Mouse (Mus musculus) forebrain, embryonic 10.5 days (tissue): ENCODE data around the gene Nop56. TPM values are rescaled to one million over a fixed set of nuclear protein-coding genes. Genes with fewer than 3 reads are reported as not detected.
A peak's percentile ranks its signal among the peaks of the same experiment; 100 is the strongest.

Experiments
- DNase-seq: peaks from one replicate; pipeline ENCODE4 v3.0.0-alpha.2; 2017; ENCODE audit warnings: low spot score; ENCODE audit errors: extremely low spot score
- H3K27ac ChIP-seq: fragments of 300-500 bp; sonication (generic); 2 replicates; pipeline ENCODE4 v1.5.1; 2016; ENCODE audit warnings: mild to moderate bottlenecking
- H3K27me3 ChIP-seq: fragments of 300-500 bp; sonication (generic); 2 replicates; pipeline ENCODE4 v1.6.1; 2016; ENCODE audit warnings: mild to moderate bottlenecking; ENCODE audit not compliant: poor library complexity, severe bottlenecking
- H3K36me3 ChIP-seq: fragments of 300-500 bp; sonication (generic); replicated peaks from 2 replicates; pipeline ENCODE4 v1.6.1; 2016; ENCODE audit warnings: mild to moderate bottlenecking, moderate library complexity
- H3K4me1 ChIP-seq: fragments of 300-500 bp; sonication (generic); 2 replicates; pipeline ENCODE4 v1.6.1; 2016
- H3K4me3 ChIP-seq: fragments of 300-500 bp; sonication (generic); 2 replicates; pipeline ENCODE4 v1.5.1; 2016; ENCODE audit warnings: mild to moderate bottlenecking, moderate library complexity
- H3K9me3 ChIP-seq: fragments of 300-500 bp; sonication (generic); 2 replicates; pipeline ENCODE4 v1.6.1; 2016; ENCODE audit warnings: mild to moderate bottlenecking, moderate library complexity
- WGBS: fragments of 180-500 bp; shearing (Covaris S2); methylation state at CpG from one replicate; pipeline ENCODE4 v1.1.7; 2016; 5-methylcytosine and 5-hydroxymethylcytosine counted together
- polyA plus RNA-seq: library from polyadenylated mRNA; unstranded; fragments of >200 nt; fragmentation: Nextera tagmentation; extraction: Ambion mirVana; gene quantifications from 2 replicates; pipeline ENCODE4 v1.2.1, GENCODE M21; 2016

The Nop56 gene
- polyA plus RNA-seq, result 501 and 511 TPM in 2 replicates

DNA sequence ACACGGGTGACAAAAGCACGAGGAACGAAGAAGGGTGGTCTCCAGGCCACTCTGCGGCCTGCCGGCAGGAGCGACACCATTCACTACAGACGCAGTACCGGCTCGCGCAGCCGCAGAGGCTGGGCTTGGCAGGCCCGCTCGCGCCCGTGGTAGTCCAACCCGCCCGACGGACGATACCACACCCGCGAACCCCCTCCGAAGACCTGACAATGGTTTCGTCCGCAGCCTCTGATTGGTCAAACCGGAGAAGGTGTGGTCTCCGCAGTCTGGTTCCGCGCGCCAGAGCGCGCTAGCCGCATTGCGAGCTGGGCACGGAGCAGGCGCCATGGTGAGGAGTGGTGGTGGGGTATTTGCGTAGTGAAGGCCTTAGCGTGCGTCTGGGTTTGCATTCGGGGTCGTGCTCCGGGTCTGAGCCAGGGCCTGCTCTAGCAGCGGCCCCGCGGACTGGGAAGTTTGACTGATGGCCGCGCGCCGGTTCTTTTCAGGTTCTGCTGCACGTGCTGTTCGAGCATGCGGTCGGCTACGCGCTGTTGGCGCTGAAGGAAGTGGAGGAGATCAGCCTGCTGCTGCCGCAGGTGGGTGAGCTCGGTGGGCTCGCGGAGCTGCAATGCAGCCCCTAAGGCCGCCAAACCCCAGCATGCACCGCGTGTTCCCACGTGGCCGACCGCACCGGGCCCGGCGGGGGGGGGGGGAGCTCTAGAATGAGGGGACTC is at the start of gene Nop56:
TSS of gene Nop56 (plus strand) at position 282 of the 713 bp plus-strand sequence.
- under 1% methylated on average over 68 of the region's 68 CpGs for WGBS

DNA sequence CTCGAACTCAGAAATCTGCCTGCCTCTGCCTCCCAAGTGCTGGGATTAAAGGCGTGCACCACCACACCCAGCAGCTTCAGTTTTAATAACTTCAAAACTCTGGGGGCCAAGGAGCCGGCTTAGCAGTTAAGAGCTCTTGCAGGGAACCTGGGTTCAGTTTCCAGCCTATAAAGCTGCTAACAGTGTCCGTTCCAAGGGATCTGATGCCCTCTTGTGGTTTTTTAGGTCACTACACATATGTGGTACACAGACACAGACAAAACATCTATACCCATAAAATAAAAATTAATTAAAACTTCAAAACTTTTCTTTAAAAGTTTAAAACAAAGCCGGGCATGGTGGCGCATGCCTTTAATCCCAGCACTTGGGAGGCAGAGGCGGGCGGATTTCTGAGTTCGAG is 27.3 kb upstream of the Nop56 start:
- 46% methylated on average over 9 of the region's 9 CpGs for WGBS
- H3K4me3 ChIP-seq, result no peak overlapping the region
- peak; percentile 33 for DNase-seq

More for the DNA sequence above, at the start of gene Nop56:
- peak; percentile 100 for DNase-seq
- peak within 1 kb of the TSS; percentile 78 for H3K4me3 ChIP-seq
- H3K36me3 ChIP-seq, result peaks cover 43% of the 10 kb centered on the region
- H3K4me1 ChIP-seq, result peaks cover 37% of the 10 kb centered on the region
- no peaks in the 10 kb centered on the region for H3K27me3 ChIP-seq
- no peaks in the 10 kb centered on the region for H3K9me3 ChIP-seq
- H3K27ac ChIP-seq, result peak within 1 kb of the TSS; percentile 97

GRCm38 (mm10) chr2:130248226-130248625 is 26.0 kb upstream of the Nop56 start:
- no peak overlapping the region for H3K27ac ChIP-seq
- no peaks in the 10 kb centered on the region for H3K36me3 ChIP-seq
- H3K9me3 ChIP-seq, result no peaks in the 10 kb centered on the region
- H3K4me1 ChIP-seq, result no peaks in the 10 kb centered on the region
- no peak overlapping the region for H3K4me3 ChIP-seq
- no peak for DNase-seq
- H3K27me3 ChIP-seq, result no peaks in the 10 kb centered on the region
- 87% methylated on average over 7 of the region's 7 CpGs for WGBS

More for the DNA sequence above, 27.3 kb upstream of the Nop56 start:
- no peaks in the 10 kb centered on the region for H3K4me1 ChIP-seq
- no peaks in the 10 kb centered on the region for H3K36me3 ChIP-seq
- no peaks in the 10 kb centered on the region for H3K9me3 ChIP-seq
- H3K27me3 ChIP-seq, result no peaks in the 10 kb centered on the region
- H3K27ac ChIP-seq, result no peak overlapping the region

DNA sequence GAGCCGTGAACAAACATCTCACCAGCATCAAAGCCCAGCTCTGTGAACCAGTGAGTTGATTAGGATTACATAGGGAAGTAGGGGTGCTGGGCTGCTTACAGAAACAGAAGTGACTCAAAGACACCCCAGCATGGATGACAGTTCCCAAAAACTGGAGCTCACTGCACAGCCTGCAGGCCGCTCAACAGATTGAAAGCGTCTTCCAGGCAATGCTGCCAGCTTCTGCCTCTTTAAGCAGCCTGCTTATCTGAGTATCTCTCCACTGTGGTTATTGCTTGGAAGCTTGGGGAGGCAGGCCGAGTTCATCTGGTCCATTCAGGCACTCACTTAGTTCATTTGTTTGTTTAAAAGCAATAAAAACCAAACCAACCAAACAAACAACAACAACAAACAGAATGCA is 17.5 kb upstream of the Nop56 start:
- H3K9me3 ChIP-seq, result no peaks in the 10 kb centered on the region
- no peaks in the 10 kb centered on the region for H3K36me3 ChIP-seq
- H3K27me3 ChIP-seq, result no peaks in the 10 kb centered on the region
- H3K4me3 ChIP-seq, result no peak overlapping the region
- 85% methylated on average over 4 of the region's 4 CpGs for WGBS
- H3K4me1 ChIP-seq, result no peaks in the 10 kb centered on the region
- H3K27ac ChIP-seq, result no peak overlapping the region
- no peak for DNase-seq

GRCm38 (mm10) chr2:130260822-130261221 is 13.4 kb upstream of the Nop56 start:
- Histone ChIP-seq H3K36me3 (no peaks in the 10 kb centered on the region), H3K4me3 (no peak overlapping the region), H3K4me1 (no peaks in the 10 kb centered on the region), H3K27ac (no peak overlapping the region), H3K27me3 (no peaks in the 10 kb centered on the region), H3K9me3 (no peaks in the 10 kb centered on the region)
- 85% methylated on average over 4 of the region's 4 CpGs for WGBS
- no peak for DNase-seq

DNA sequence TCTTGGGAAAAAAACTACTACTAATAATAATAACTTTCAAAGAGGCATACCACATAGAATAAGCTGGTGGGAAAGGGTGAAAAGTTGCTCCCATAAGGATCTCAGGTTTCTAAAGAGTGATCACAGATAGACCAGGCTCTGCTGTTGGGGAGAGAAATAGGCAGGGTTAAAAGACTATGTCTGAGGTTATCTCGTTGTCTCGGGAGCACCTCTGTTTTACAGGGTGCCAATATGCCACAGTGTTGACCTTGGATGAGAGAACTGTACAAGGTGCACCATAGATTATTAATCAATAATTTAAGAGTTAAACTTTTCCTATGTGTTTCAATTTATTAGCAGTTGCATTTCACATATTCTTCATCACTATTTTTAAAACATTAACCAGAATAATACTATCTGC is 12.3 kb upstream of the Nop56 start:
- no peak for DNase-seq
- WGBS, result 87% methylated on average over 2 of the region's 2 CpGs
- Histone ChIP-seq H3K4me3 (no peak overlapping the region), H3K27ac (no peak overlapping the region), H3K36me3 (no peaks in the 10 kb centered on the region), H3K9me3 (no peaks in the 10 kb centered on the region), H3K4me1 (no peaks in the 10 kb centered on the region), H3K27me3 (no peaks in the 10 kb centered on the region)

GRCm38 (mm10) chr2:130262398-130262797 is 11.8 kb upstream of the Nop56 start:
- Histone ChIP-seq H3K4me3 (no peak overlapping the region), H3K27me3 (no peaks in the 10 kb centered on the region), H3K4me1 (no peaks in the 10 kb centered on the region), H3K36me3 (no peaks in the 10 kb centered on the region), H3K9me3 (no peaks in the 10 kb centered on the region), H3K27ac (no peak overlapping the region)
- no peak for DNase-seq
- 89% methylated on average over 2 of the region's 2 CpGs for WGBS

GRCm38 (mm10) chr2:130265520-130265919 is 8.7 kb upstream of the Nop56 start:
- 88% methylated on average over 1 of the region's 1 CpGs for WGBS
- H3K36me3 ChIP-seq, result no peaks in the 10 kb centered on the region
- no peak overlapping the region for H3K27ac ChIP-seq
- H3K4me3 ChIP-seq, result no peak overlapping the region
- H3K27me3 ChIP-seq, result no peaks in the 10 kb centered on the region
- no peaks in the 10 kb centered on the region for H3K9me3 ChIP-seq
- H3K4me1 ChIP-seq, result no peaks in the 10 kb centered on the region
- DNase-seq, result no peak

GRCm38 (mm10) chr2:130268074-130268473 is 6.2 kb upstream of the Nop56 start:
- no peak for DNase-seq

DNA sequence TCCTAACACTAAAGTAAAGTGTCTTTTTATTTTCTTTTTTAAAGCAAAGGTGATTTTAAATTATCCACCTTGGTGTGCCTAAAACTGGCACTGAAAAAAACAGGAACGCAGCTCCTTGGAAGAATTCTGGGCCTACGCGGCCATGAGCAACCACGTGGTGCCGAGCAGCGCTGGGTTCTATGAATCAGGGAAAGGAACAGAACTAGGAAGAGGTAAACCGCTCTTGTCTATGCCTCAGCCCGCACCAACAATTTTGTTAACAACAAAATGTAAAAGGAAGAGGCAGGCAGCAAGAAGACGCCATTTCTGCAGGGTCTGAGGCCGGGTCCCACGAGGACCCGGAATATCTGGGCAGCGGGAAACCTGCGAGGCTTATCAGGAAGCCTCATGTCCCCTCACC is 498 bp upstream of the Nop56 start:
- no peaks in the 10 kb centered on the region for H3K9me3 ChIP-seq
- H3K36me3 ChIP-seq, result peaks cover 40% of the 10 kb centered on the region
- H3K4me3 ChIP-seq, result peak overlapping the region; percentile 78
- H3K4me1 ChIP-seq, result peaks cover 37% of the 10 kb centered on the region
- H3K27me3 ChIP-seq, result no peaks in the 10 kb centered on the region
- no peak for DNase-seq
- 2% methylated on average over 14 of the region's 14 CpGs for WGBS
- H3K27ac ChIP-seq, result peak overlapping the region; percentile 97

More at GRCm38 (mm10) chr2:130268074-130268473, 6.2 kb upstream of the Nop56 start:
- 70% methylated on average over 7 of the region's 7 CpGs for WGBS
- Histone ChIP-seq H3K4me1 (peaks cover 4% of the 10 kb centered on the region), H3K9me3 (no peaks in the 10 kb centered on the region), H3K27me3 (no peaks in the 10 kb centered on the region), H3K36me3 (no peaks in the 10 kb centered on the region), H3K27ac (no peak overlapping the region), H3K4me3 (no peak overlapping the region)

DNA sequence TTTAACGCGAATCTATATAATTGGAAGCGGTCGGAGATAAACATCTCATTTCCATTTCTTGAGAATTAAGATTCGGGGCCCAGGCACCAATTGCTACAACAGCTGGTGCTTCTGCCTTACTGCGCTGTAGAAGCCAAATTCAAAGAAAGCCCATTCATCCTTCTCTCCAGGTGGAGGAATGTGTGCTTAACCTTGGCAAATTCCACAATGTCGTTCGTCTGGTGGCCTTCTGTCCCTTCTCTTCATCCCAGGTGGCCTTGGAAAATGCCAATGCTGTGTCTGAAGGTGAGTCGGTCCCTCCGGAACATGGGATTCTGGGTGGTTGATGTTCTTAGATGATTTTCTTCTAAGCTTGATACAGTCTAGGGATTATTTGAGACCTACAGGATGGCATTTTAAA is 632 bp downstream of the Nop56 start:
- Histone ChIP-seq H3K27me3 (no peaks in the 10 kb centered on the region), H3K4me3 (peak overlapping the region; percentile 78), H3K36me3 (peaks cover 49% of the 10 kb centered on the region), H3K9me3 (no peaks in the 10 kb centered on the region), H3K4me1 (peaks cover 37% of the 10 kb centered on the region), H3K27ac (peak overlapping the region; percentile 97)
- no peak for DNase-seq
- WGBS, result 1% methylated on average over 10 of the region's 10 CpGs

GRCm38 (mm10) chr2:130275649-130276048 is 1.4 kb downstream of the Nop56 start:
- DNase-seq, result peak; percentile 76
- Histone ChIP-seq H3K27me3 (no peaks in the 10 kb centered on the region), H3K9me3 (no peaks in the 10 kb centered on the region), H3K4me3 (peak overlapping the region; percentile 78), H3K27ac (peak overlapping the region; percentile 97; the same call in 1 of the 2 replicates), H3K36me3 (peaks cover 57% of the 10 kb centered on the region), H3K4me1 (peaks cover 37% of the 10 kb centered on the region)
- 49% methylated on average over 6 of the region's 6 CpGs for WGBS

- Histone ChIP-seq H3K4me3 (no peak overlapping the region), H3K27me3 (no peaks in the 10 kb centered on the region), H3K36me3 (peaks cover 76% of the 10 kb centered on the region), H3K9me3 (no peaks in the 10 kb centered on the region), H3K4me1 (peaks cover 34% of the 10 kb centered on the region), H3K27ac (no peak overlapping the region)
- WGBS, result 39% methylated on average over 8 of the region's 8 CpGs
- DNase-seq, result no peak
Observed at GRCm38 (mm10) chr2:130279600-130280091, 5.4 kb downstream of the Nop56 start.
